Mouse (Mus musculus): ENCODE results near the gene Efnb3. TPM values are rescaled to one million over a fixed set of nuclear protein-coding genes. Genes with fewer than 3 reads are reported as not detected.

Efnb3 gene
- polyA plus RNA-seq, 2 experiments from 2014 or later, result 0.27 to 0.37 TPM

Other genes starting within 250 kb of the Efnb3 start
- gene Cntrob, start 236.4 kb downstream of the Efnb3 start, polyA plus RNA-seq (2017; shearing (Covaris generic)), result 1 to 10 TPM; 8.2 to 8.5 TPM
- 10 to 100 TPM; 92.9 to 99.3 TPM for gene Trappc1, start 236.2 kb downstream of the Efnb3 start, polyA plus RNA-seq (2017; shearing (Covaris generic))
- gene Kcnab3, start 233.9 kb downstream of the Efnb3 start, polyA plus RNA-seq (2017; shearing (Covaris generic)), result 1 to 10 TPM in 1 of 2 experiments, under 1 TPM in 1; 0.62 to 1.2 TPM
- gene Rnf227, start 219.7 kb downstream of the Efnb3 start, polyA plus RNA-seq (2017; shearing (Covaris generic)), result 1 to 10 TPM; 3.3 to 4.0 TPM
- 10 to 100 TPM; 71.8 to 80.8 TPM for gene Chd3, start 190.8 kb downstream of the Efnb3 start, polyA plus RNA-seq (2017; shearing (Covaris generic))
- 100 to 1,000 TPM in 1 of 2 experiments, 10 to 100 TPM in 1; 87.8 to 116 TPM for gene Naa38, start 164.7 kb downstream of the Efnb3 start, polyA plus RNA-seq (2017; shearing (Covaris generic))
- 10 to 100 TPM; 17.0 to 28.2 TPM for gene Cyb5d1, start 164.6 kb downstream of the Efnb3 start, polyA plus RNA-seq (2017; shearing (Covaris generic))
- 1 to 10 TPM; 1.1 to 1.2 TPM for gene Tmem88, start 162.0 kb downstream of the Efnb3 start, polyA plus RNA-seq (2017; shearing (Covaris generic))
- 10 to 100 TPM; 30.7 to 32.6 TPM for gene Kdm6b, start 146.5 kb downstream of the Efnb3 start, polyA plus RNA-seq (2017; shearing (Covaris generic))
- gene Dnah2, start 11.1 kb downstream of the Efnb3 start, polyA plus RNA-seq (2017; shearing (Covaris generic)), result under 1 TPM in 1 of 2 experiments, not detected in 1; 0.09 TPM
- 10 to 100 TPM; 23.0 to 31.9 TPM for gene Wrap53, start 20.1 kb upstream of the Efnb3 start, polyA plus RNA-seq (2017; shearing (Covaris generic))
- 100 to 1,000 TPM; 307 to 416 TPM for gene Trp53, start 20.2 kb upstream of the Efnb3 start, polyA plus RNA-seq (2017; shearing (Covaris generic))
- gene Atp1b2, start 45.7 kb upstream of the Efnb3 start, polyA plus RNA-seq (2017; shearing (Covaris generic)), result not detected
- not detected for gene Shbg, start 57.7 kb upstream of the Efnb3 start, polyA plus RNA-seq (2017; shearing (Covaris generic))
- not detected for gene Sat2, start 61.8 kb upstream of the Efnb3 start, polyA plus RNA-seq (2017; shearing (Covaris generic))
- gene Fxr2, start 72.8 kb upstream of the Efnb3 start, polyA plus RNA-seq (2017; shearing (Covaris generic)), result 10 to 100 TPM; 11.0 to 11.2 TPM
- under 1 TPM in 1 of 2 experiments, not detected in 1; 0.81 TPM for gene Sox15, start 95.1 kb upstream of the Efnb3 start, polyA plus RNA-seq (2017; shearing (Covaris generic))
- gene Mpdu1, start 102.4 kb upstream of the Efnb3 start, polyA plus RNA-seq (2017; shearing (Covaris generic)), result 10 to 100 TPM; 34.8 to 85.1 TPM
- 1 to 10 TPM; 3.0 to 5.8 TPM for gene Cd68, start 105.9 kb upstream of the Efnb3 start, polyA plus RNA-seq (2017; shearing (Covaris generic))
- 100 to 1,000 TPM; 166 to 236 TPM for gene Eif4a1, start 112.2 kb upstream of the Efnb3 start, polyA plus RNA-seq (2017; shearing (Covaris generic))
- 10 to 100 TPM; 31.6 to 47.4 TPM for gene Senp3, start 121.9 kb upstream of the Efnb3 start, polyA plus RNA-seq (2017; shearing (Covaris generic))
- gene Tnfsf13, start 125.6 kb upstream of the Efnb3 start, polyA plus RNA-seq (2017; shearing (Covaris generic)), result not detected
- under 1 TPM in 1 of 2 experiments, not detected in 1; 0.23 TPM for gene Tnfsf12, start 135.6 kb upstream of the Efnb3 start, polyA plus RNA-seq (2017; shearing (Covaris generic))
- not detected for gene Tnfsfm13, start 135.9 kb upstream of the Efnb3 start, polyA plus RNA-seq (2017; shearing (Covaris generic))
- 10 to 100 TPM; 25.6 to 36.0 TPM for gene Polr2a, start 198.4 kb upstream of the Efnb3 start, polyA plus RNA-seq (2017; shearing (Covaris generic))
- gene Slc35g3, start 201.8 kb upstream of the Efnb3 start, polyA plus RNA-seq (2017; shearing (Covaris generic)), result not detected
- gene Zbtb4, start 205.7 kb upstream of the Efnb3 start, polyA plus RNA-seq (2017; shearing (Covaris generic)), result 10 to 100 TPM; 11.2 to 11.8 TPM
- gene Chrnb1, start 235.7 kb upstream of the Efnb3 start, polyA plus RNA-seq (2017; shearing (Covaris generic)), result 1 to 10 TPM; 2.9 to 4.5 TPM
- not detected for gene Fgf11, start 241.7 kb upstream of the Efnb3 start, polyA plus RNA-seq (2017; shearing (Covaris generic))
- gene Tmem102, start 245.4 kb upstream of the Efnb3 start, polyA plus RNA-seq (2017; shearing (Covaris generic)), result not detected

Measured in CD4-positive, CD25-positive, alpha-beta regulatory T cell, adult 4 months (primary cell).